Mouse (Mus musculus) embryonic facial prominence, embryonic 10.5 days (tissue): Measurements from ENCODE around the gene Timm8b. TPM values are rescaled to one million over a fixed set of nuclear protein-coding genes. Genes with fewer than 3 reads are reported as not detected.

Experiments used
- DNase-seq: peaks from one replicate; pipeline ENCODE4 v3.0.0-alpha.2; 2017; ENCODE audit warnings: low spot score
- H3K27ac ChIP-seq: fragments of 300-500 bp; sonication (generic); replicated peaks from 2 replicates; pipeline ENCODE4 v1.5.1; 2016; ENCODE audit warnings: mild to moderate bottlenecking
- H3K27me3 ChIP-seq: fragments of 300-500 bp; sonication (generic); replicated peaks from 2 replicates; pipeline ENCODE4 v1.6.1; 2016; ENCODE audit warnings: low read depth, mild to moderate bottlenecking; ENCODE audit not compliant: poor library complexity, severe bottlenecking
- H3K36me3 ChIP-seq: fragments of 300-500 bp; sonication (generic); replicated peaks from 2 replicates; pipeline ENCODE4 v1.6.1; 2016; ENCODE audit warnings: mild to moderate bottlenecking, moderate library complexity
- H3K4me1 ChIP-seq: fragments of 300-500 bp; sonication (generic); 2 replicates; pipeline ENCODE4 v1.6.1; 2016
- H3K4me3 ChIP-seq: fragments of 300-500 bp; sonication (generic); 2 replicates; pipeline ENCODE4 v1.5.1; 2016; ENCODE audit warnings: mild to moderate bottlenecking, moderate library complexity
- H3K9me3 ChIP-seq: fragments of 300-500 bp; sonication (generic); 2 replicates; pipeline ENCODE4 v1.6.1; 2016; ENCODE audit warnings: mild to moderate bottlenecking
- WGBS: fragments of 180-500 bp; shearing (Covaris S2); methylation state at CpG from one replicate; pipeline ENCODE4 v1.1.7; 2016; 5-methylcytosine and 5-hydroxymethylcytosine counted together
- polyA plus RNA-seq: library from polyadenylated mRNA; unstranded; fragments of >200 nt; fragmentation: Nextera tagmentation; extraction: Ambion mirVana; gene quantifications from 2 replicates; pipeline ENCODE4 v1.2.1, GENCODE M21; 2016

Gene Timm8b
- polyA plus RNA-seq, 1 experiment from 2014 or later, result 320 TPM

DNA sequence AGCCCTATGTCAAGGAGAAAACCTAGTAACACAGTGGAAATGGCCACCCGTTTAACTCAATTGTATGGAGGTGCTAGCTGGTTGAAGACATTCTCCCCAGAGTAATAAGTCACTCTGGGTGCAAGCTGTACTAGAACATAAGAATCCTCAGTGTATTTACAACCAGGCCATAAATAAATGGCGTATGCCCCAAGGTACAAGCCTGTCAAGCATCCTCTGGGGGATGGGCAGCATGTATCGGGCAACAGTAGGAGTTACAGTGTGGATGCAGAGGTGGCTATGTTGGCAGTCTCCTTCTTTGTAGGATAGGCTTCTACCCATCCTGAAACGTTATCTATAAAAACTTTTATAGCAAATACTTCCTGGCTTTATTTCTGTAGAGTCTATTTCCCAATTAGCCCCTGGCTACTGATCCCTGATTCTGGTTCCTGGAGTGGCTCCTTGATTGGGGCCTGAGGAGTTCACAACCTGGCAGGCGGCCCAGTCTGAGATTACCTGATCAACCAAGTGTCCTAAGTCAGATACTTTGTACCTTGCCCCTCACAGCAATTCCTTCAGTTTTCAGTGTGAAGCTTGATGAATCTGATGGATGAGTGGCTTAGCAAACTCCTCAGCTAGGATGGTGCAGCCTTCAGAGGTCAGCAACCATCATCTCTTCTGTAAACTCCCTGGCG lies 18.4 kb upstream of the Timm8b start:
- Histone ChIP-seq H3K4me1 (no peaks in the 10 kb centered on the region), H3K4me3 (no peak overlapping the region), H3K9me3 (no peaks in the 10 kb centered on the region), H3K36me3 (no peaks in the 10 kb centered on the region), H3K27me3 (no peaks in the 10 kb centered on the region), H3K27ac (no peak overlapping the region)
- 82% methylated on average over 6 of the region's 6 CpGs for WGBS
- no peak for DNase-seq

DNA sequence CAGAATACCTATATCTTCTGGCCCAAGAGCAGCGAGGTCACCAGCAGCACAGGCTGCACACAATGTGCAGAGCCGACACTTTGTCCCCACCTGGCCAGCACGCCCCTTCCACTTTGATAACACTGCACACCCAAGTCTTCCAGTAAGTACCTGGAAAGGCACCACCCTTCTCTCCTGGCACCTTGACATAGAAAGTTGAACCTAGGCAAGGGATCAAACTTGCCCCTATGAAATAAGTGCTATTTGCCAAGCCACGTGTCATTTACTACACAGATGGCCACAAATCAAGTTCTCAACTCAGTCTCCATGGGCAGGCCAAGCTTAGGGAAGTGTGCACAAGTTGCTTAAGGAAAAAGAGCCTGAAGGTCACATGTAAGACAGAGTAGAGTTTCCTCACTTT lies 16.8 kb upstream of the Timm8b start:
- H3K9me3 ChIP-seq, result no peaks in the 10 kb centered on the region
- WGBS, result 86% methylated on average over 4 of the region's 4 CpGs
- no peak overlapping the region for H3K4me3 ChIP-seq
- no peaks in the 10 kb centered on the region for H3K4me1 ChIP-seq
- no peak overlapping the region for H3K27ac ChIP-seq
- no peaks in the 10 kb centered on the region for H3K36me3 ChIP-seq
- no peak for DNase-seq
- H3K27me3 ChIP-seq, result no peaks in the 10 kb centered on the region

GRCm38 (mm10) chr9:50590856-50591518 lies 12.7 kb upstream of the Timm8b start:
- H3K4me1 ChIP-seq, result no peaks in the 10 kb centered on the region
- no peak overlapping the region for H3K4me3 ChIP-seq
- H3K36me3 ChIP-seq, result peaks cover 15% of the 10 kb centered on the region
- DNase-seq, result no peak
- no peak overlapping the region for H3K27ac ChIP-seq
- no peaks in the 10 kb centered on the region for H3K27me3 ChIP-seq
- 80% methylated on average over 10 of the region's 10 CpGs for WGBS
- H3K9me3 ChIP-seq, result no peaks in the 10 kb centered on the region

GRCm38 (mm10) chr9:50592955-50593354 lies 10.8 kb upstream of the Timm8b start:
- no peaks in the 10 kb centered on the region for H3K9me3 ChIP-seq
- DNase-seq, result no peak
- H3K4me3 ChIP-seq, result no peak overlapping the region
- H3K36me3 ChIP-seq, result peaks cover 35% of the 10 kb centered on the region
- 88% methylated on average over 9 of the region's 9 CpGs for WGBS
- no peaks in the 10 kb centered on the region for H3K4me1 ChIP-seq
- H3K27ac ChIP-seq, result no peak overlapping the region
- no peaks in the 10 kb centered on the region for H3K27me3 ChIP-seq

- no peaks in the 10 kb centered on the region for H3K4me1 ChIP-seq
- WGBS, result 84% methylated on average over 3 of the region's 3 CpGs
- H3K36me3 ChIP-seq, result peaks cover 41% of the 10 kb centered on the region
- no peak overlapping the region for H3K4me3 ChIP-seq
- no peaks in the 10 kb centered on the region for H3K9me3 ChIP-seq
- peak; percentile 37 for DNase-seq
- no peak overlapping the region for H3K27ac ChIP-seq
- no peaks in the 10 kb centered on the region for H3K27me3 ChIP-seq
Measured at GRCm38 (mm10) chr9:50593544-50593943, 10.2 kb upstream of the Timm8b start.

- H3K4me1 ChIP-seq, result no peaks in the 10 kb centered on the region
- H3K27ac ChIP-seq, result no peak overlapping the region
- H3K36me3 ChIP-seq, result peaks cover 55% of the 10 kb centered on the region
- H3K9me3 ChIP-seq, result no peaks in the 10 kb centered on the region
- WGBS, result 81% methylated on average over 12 of the region's 12 CpGs
- DNase-seq, result no peak
- H3K27me3 ChIP-seq, result no peaks in the 10 kb centered on the region
- no peak overlapping the region for H3K4me3 ChIP-seq
Measured at GRCm38 (mm10) chr9:50594794-50595417, 8.8 kb upstream of the Timm8b start.

GRCm38 (mm10) chr9:50596973-50597372 lies 6.7 kb upstream of the Timm8b start:
- Histone ChIP-seq H3K9me3 (no peaks in the 10 kb centered on the region), H3K36me3 (peaks cover 67% of the 10 kb centered on the region), H3K27me3 (no peaks in the 10 kb centered on the region), H3K4me1 (peaks cover 7% of the 10 kb centered on the region), H3K27ac (no peak overlapping the region), H3K4me3 (no peak overlapping the region)
- no peak for DNase-seq
- 96% methylated on average over 8 of the region's 8 CpGs for WGBS

- WGBS, result 93% methylated on average over 6 of the region's 6 CpGs
- no peak for DNase-seq
- H3K27ac ChIP-seq, result no peak overlapping the region
- peak overlapping the region; percentile 91; the same call in 1 of the 2 replicates for H3K4me3 ChIP-seq
- peaks cover 62% of the 10 kb centered on the region for H3K36me3 ChIP-seq
- no peaks in the 10 kb centered on the region for H3K9me3 ChIP-seq
- H3K4me1 ChIP-seq, result peaks cover 25% of the 10 kb centered on the region
- no peaks in the 10 kb centered on the region for H3K27me3 ChIP-seq
Measured at GRCm38 (mm10) chr9:50601536-50601935, 2.2 kb upstream of the Timm8b start.

GRCm38 (mm10) chr9:50602055-50602845 lies 1.5 kb upstream of the Timm8b start:
- Histone ChIP-seq H3K36me3 (peaks cover 62% of the 10 kb centered on the region), H3K27me3 (no peaks in the 10 kb centered on the region), H3K4me3 (peak overlapping the region; percentile 91), H3K4me1 (peaks cover 25% of the 10 kb centered on the region), H3K9me3 (no peaks in the 10 kb centered on the region), H3K27ac (no peak overlapping the region)
- no peak for DNase-seq
- 91% methylated on average over 7 of the region's 7 CpGs for WGBS

DNA sequence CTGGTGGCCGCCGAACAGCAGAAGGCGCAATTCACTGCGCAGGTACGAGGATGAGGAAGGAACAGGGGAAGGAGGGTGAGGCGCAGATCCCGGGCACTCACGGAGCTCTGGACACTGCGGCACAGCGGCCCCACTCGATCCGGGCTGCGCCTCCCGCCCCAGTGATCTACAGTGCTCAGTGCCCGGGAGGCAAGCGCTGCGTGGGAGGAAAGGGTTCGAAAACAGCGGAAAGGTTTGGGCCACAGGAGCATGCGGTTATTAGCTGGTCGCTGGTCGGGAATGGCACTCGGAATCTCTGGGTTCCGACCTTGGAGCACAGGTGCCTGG lies 251 bp downstream of the Timm8b start:
- WGBS, result 0% methylated on average over 24 of the region's 24 CpGs
- Histone ChIP-seq H3K36me3 (peaks cover 62% of the 10 kb centered on the region), H3K27ac (peak overlapping the region; percentile 94), H3K27me3 (no peaks in the 10 kb centered on the region), H3K4me1 (peaks cover 25% of the 10 kb centered on the region), H3K9me3 (no peaks in the 10 kb centered on the region), H3K4me3 (peak overlapping the region; percentile 91)
- no peak for DNase-seq

DNA sequence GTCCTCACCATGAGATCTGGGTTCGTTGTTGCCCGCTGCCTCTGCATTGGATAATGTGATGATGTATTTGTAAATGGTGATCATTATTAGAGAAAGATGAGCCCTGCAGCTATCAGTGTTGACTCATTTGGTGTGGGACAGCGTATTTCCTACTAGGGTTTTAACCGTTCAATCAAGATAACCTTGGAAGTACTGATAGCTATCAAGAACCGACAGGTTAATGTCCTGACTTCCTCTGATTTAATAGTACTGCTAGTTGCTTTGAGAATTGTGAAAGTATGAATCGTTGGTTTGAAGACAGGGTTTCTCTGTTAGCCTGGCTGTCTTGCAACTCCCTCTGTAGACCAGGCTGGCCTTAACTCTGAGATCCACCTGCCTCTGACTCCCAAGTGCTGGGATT lies 628 bp downstream of the Timm8b start:
- no peak for DNase-seq
- H3K36me3 ChIP-seq, result peaks cover 62% of the 10 kb centered on the region
- H3K4me1 ChIP-seq, result peaks cover 25% of the 10 kb centered on the region
- H3K4me3 ChIP-seq, result peak overlapping the region; percentile 91
- no peaks in the 10 kb centered on the region for H3K27me3 ChIP-seq
- H3K27ac ChIP-seq, result peak overlapping the region; percentile 94
- no peaks in the 10 kb centered on the region for H3K9me3 ChIP-seq
- 5% methylated on average over 6 of the region's 6 CpGs for WGBS

DNA sequence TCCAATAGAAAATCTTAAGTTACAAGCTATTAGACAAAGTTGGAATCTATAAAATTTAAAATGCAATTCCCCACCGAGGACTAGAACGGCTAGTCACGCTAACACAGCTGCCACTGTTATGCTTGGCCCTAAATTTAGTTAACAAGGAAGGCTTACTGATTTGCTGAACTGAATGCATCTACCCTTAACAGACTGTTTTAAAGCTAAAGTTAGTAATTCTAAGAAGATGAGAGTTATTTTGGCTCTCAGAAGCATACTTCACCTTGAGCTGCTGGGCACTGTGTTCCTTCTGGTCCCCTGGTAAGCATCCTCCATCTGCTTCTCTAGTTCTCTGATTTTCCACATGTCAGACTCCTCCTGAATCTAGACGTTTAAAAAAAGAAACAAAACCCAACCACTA lies 8.4 kb downstream of the Timm8b start:
- H3K36me3 ChIP-seq, result peaks cover 83% of the 10 kb centered on the region
- H3K4me1 ChIP-seq, result peaks cover 8% of the 10 kb centered on the region
- no peak overlapping the region for H3K27ac ChIP-seq
- no peaks in the 10 kb centered on the region for H3K9me3 ChIP-seq
- H3K4me3 ChIP-seq, result no peak overlapping the region
- no peaks in the 10 kb centered on the region for H3K27me3 ChIP-seq
- no peak for DNase-seq
- WGBS, result 91% methylated on average over 4 of the region's 4 CpGs
